Comparison of ENCODE assay signal across 9 mouse cellular contexts in the genomic region with DNA sequence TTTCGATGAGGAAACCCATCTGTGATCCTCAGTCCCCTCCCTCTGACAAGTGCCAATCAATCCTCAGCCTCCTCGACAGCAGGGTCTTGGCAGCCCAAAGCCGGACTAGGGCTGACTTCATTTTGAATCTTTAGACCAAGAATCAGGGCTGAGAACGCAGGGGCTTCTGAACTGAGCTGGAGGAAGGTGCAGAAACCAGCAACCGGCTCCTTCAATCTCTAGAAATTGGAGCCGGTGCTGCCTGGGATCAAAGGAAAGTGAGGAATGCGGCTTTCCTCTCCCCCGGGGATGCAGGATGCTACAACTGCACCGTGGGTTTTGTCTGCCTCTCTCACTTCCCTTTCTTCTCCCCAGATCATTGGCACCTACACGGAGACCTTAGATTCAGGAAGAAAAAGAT. TPM values are rescaled to one million over a fixed set of nuclear protein-coding genes. Genes with fewer than 3 reads are reported as not detected.
DNase-seq lines count a peak whose midpoint lies in the region; ATAC-seq and TF ChIP-seq lines count a peak whose summit lies in the region.
"Had no signal": no experiment of that assay in that cellular context is flagged by ENCODE, and none has a peak within 500 bp of the region (broad histone marks: within the 10 kb centered on the region; RNA-seq: fewer than 3 reads in every experiment).

No protein-coding gene starts in this region.

- TF ChIP-seq CTCF in hindbrain, postnatal 0 days (IDR thresholded peaks at IDR 0.05; ENCODE audit: low read depth): no peak
- TF ChIP-seq CTCF in kidney, adult 2 months (conservative IDR thresholded peaks at IDR 0.05; ENCODE audit: insufficient read depth, insufficient read length, low read depth, low read length): no peak

- peak overlapping the region; percentile 77 for H3K9ac ChIP-seq in heart, embryonic 13.5 days
- H3K9ac ChIP-seq in hindbrain, postnatal 0 days (replicated peaks; ENCODE audit: low read length): peak overlapping the region; percentile 21
- 0 out of 2 replicates have a peak overlapping the region, but pooled peaks have one; percentile 18 for H3K9ac ChIP-seq in midbrain, embryonic 16.5 days (ENCODE audit: low read depth, low read length)

- intact Hi-C loops in heart, postnatal 25 days (cut with DNase I): loop anchor here (1.0 to 5.0 kb wide), 2 partner anchors 45 to 283 kb away; no protein-coding TSS in a partner anchor
- intact Hi-C loops in left cerebral cortex, postnatal 36 days (cut with DNase I): loop anchor here (2.0 to 5.0 kb wide), 2 partner anchors 46 to 283 kb away; no protein-coding TSS in a partner anchor

- peaks cover 5% of the 10 kb centered on the region for H3K27me3 ChIP-seq in heart, embryonic 13.5 days (replicated peaks)
- H3K27me3 ChIP-seq in hindbrain, postnatal 0 days (ENCODE audit: insufficient read depth, low read length): no peaks in the 10 kb centered on the region
- H3K27me3 ChIP-seq in midbrain, embryonic 16.5 days (ENCODE audit: control insufficient read depth, insufficient read depth, low read depth, low read length): no peaks in the 10 kb centered on the region
- no peaks in the 10 kb centered on the region for H3K27me3 ChIP-seq in kidney, adult 2 months (replicated peaks; ENCODE audit: control insufficient read depth, insufficient read depth, low read length)

- no peak for DNase-seq in heart, postnatal 25 days (ENCODE audit: low spot score)
- DNase-seq in embryo, embryonic 9.5 days (ENCODE audit: extremely low spot score): peak; percentile 50
- no peak for DNase-seq in hindbrain, postnatal 0 days (ENCODE audit: low spot score)
- DNase-seq in urinary bladder, postnatal 4 days (ENCODE audit: low spot score in 2 of 2): no peak
- DNase-seq in left cerebral cortex, postnatal 36 days (ENCODE audit: low spot score in 2 of 2): no peak
- DNase-seq in kidney, adult 2 months: no peak

- peak overlapping the region; percentile 86 for H3K4me2 ChIP-seq in heart, embryonic 13.5 days
- peak overlapping the region; percentile 56 for H3K4me2 ChIP-seq in hindbrain, postnatal 0 days (ENCODE audit: low read depth, low read length)
- H3K4me2 ChIP-seq in midbrain, embryonic 16.5 days (ENCODE audit: low read length): peak overlapping the region; percentile 62

- no peaks in the 10 kb centered on the region for H3K36me3 ChIP-seq in heart, embryonic 13.5 days
- H3K36me3 ChIP-seq in hindbrain, postnatal 0 days (ENCODE audit: insufficient read depth, low read length): no peaks in the 10 kb centered on the region
- no peaks in the 10 kb centered on the region for H3K36me3 ChIP-seq in midbrain, embryonic 16.5 days (ENCODE audit: control insufficient read depth, insufficient read depth, low read length)
- no peaks in the 10 kb centered on the region for H3K36me3 ChIP-seq in kidney, adult 2 months (ENCODE audit: control insufficient read depth, insufficient read depth, low read length)

- H3K4me3 ChIP-seq in heart, embryonic 13.5 days: peak overlapping the region; percentile 50
- peak overlapping the region; percentile 15 for H3K4me3 ChIP-seq in hindbrain, postnatal 0 days (ENCODE audit: low read length)
- no peak overlapping the region for H3K4me3 ChIP-seq in midbrain, embryonic 16.5 days (ENCODE audit: low read depth, low read length)
- H3K4me3 ChIP-seq in kidney, adult 2 months (ENCODE audit: insufficient read depth, low read depth, low read length): no peak overlapping the region

- no peak for ATAC-seq in heart, embryonic 13.5 days (ENCODE audit: extremely low read depth, insufficient number of reproducible peaks, low FRiP score, low TSS enrichment)
- no peak for ATAC-seq in hindbrain, postnatal 0 days
- no peak for ATAC-seq in midbrain, embryonic 16.5 days

- no peaks in the 10 kb centered on the region; the same call in 1 of the 2 replicates for H3K9me3 ChIP-seq in heart, embryonic 13.5 days
- H3K9me3 ChIP-seq in hindbrain, postnatal 0 days (ENCODE audit: low read length): no peaks in the 10 kb centered on the region
- no peaks in the 10 kb centered on the region for H3K9me3 ChIP-seq in midbrain, embryonic 16.5 days (replicated peaks; ENCODE audit: control insufficient read depth, low read length, poor library complexity, severe bottlenecking)

- 3% methylated on average over 10 of the region's 10 CpGs for WGBS in heart, embryonic 13.5 days
- 7% methylated on average over 10 of the region's 10 CpGs for WGBS in hindbrain, postnatal 0 days
- WGBS in midbrain, embryonic 16.5 days: 2% methylated on average over 10 of the region's 10 CpGs
- 7% methylated on average over 10 of the region's 10 CpGs for WGBS in kidney, adult 2 months

- no peak for TF ChIP-seq POLR2A in kidney, adult 2 months (IDR thresholded peaks at IDR 0.05; ENCODE audit: low read depth, low read length)

- H3K4me1 ChIP-seq in heart, embryonic 13.5 days: peaks cover 17% of the 10 kb centered on the region
- H3K4me1 ChIP-seq in hindbrain, postnatal 0 days (ENCODE audit: insufficient read depth, low read length): peaks cover 11% of the 10 kb centered on the region
- peaks cover 27% of the 10 kb centered on the region for H3K4me1 ChIP-seq in midbrain, embryonic 16.5 days (ENCODE audit: control insufficient read depth, insufficient read depth, low read length)
- no peaks in the 10 kb centered on the region for H3K4me1 ChIP-seq in kidney, adult 2 months (ENCODE audit: control insufficient read depth, insufficient read depth, low read length)

- H3K27ac ChIP-seq in heart, embryonic 13.5 days (replicated peaks): 0 out of 2 replicates have a peak overlapping the region, but pooled peaks have one; percentile 12
- H3K27ac ChIP-seq in hindbrain, postnatal 0 days: peak overlapping the region; percentile 36; the same call in 1 of the 2 replicates
- H3K27ac ChIP-seq in midbrain, embryonic 16.5 days (ENCODE audit: low read length): peak overlapping the region; percentile 52
- no peak overlapping the region for H3K27ac ChIP-seq in kidney, adult 2 months (ENCODE audit: insufficient read depth, low read depth, low read length)

RNA-seq across cellular contexts. Expression of gene Bcas1, which starts 27.0 kb away (rescaled TPM):
- 0.92 and 1.2 TPM in 2 replicates for polyA plus RNA-seq in heart, embryonic 13.5 days (2015; fragmentation: Nextera tagmentation; extraction: Ambion mirVana)
- under 1 TPM; 0.11 to 0.23 TPM for total RNA-seq in heart, postnatal 25 days (2021)
- 22.6 and 40.6 TPM in 2 replicates for total RNA-seq in hindbrain, postnatal 0 days (2014; rRNA removed)
- polyA plus RNA-seq in hindbrain, postnatal 0 days (2015; fragmentation: Nextera tagmentation; extraction: Ambion mirVana): 34.6 and 41.3 TPM in 2 replicates
- 7.2 and 9.9 TPM in 2 replicates for polyA plus RNA-seq in midbrain, embryonic 16.5 days (2015; fragmentation: Nextera tagmentation; extraction: Ambion mirVana)
- 10 to 100 TPM; 55.7 to 69.9 TPM for total RNA-seq in left cerebral cortex, postnatal 36 days (2021)
- polyA plus RNA-seq in kidney, adult 2 months (2012; rRNA removed): 0.29 and 0.45 TPM in 2 replicates
- polyA plus RNA-seq: C2C12 had no signal

Comparison
In these comparisons a context has a peak if more than half of its experiments do, and no peak if none do; other contexts are left out.
1. H3K4me3 ChIP-seq: peak in heart, embryonic 13.5 days (single experiment) and hindbrain, postnatal 0 days (single experiment); none in midbrain, embryonic 16.5 days (single experiment) and kidney, adult 2 months (single experiment).
2. H3K9ac ChIP-seq: peak in every context shown above with its lines; median percentile 77 in heart, embryonic 13.5 days; 21 in hindbrain, postnatal 0 days; 18 in midbrain, embryonic 16.5 days.
3. Peak in every context shown above with its lines, with median percentiles within 50 percentile points of each other: H3K4me2 ChIP-seq.